Mouse (Mus musculus) embryonic fibroblast, embryonic 13.5 days (primary cell): ENCODE results near the gene Pdcd1lg2. TPM values are rescaled to one million over a fixed set of nuclear protein-coding genes. Genes with fewer than 3 reads are reported as not detected.

ENCODE experiments used
- H3K27ac ChIP-seq: 2 replicates; pipeline ENCODE4 v1.5.1; 2012; ENCODE audit warnings: low read length, control low read depth, inconsistent platforms; ENCODE audit not compliant: insufficient read depth
- H3K4me1 ChIP-seq: 2 replicates; pipeline ENCODE4 v1.6.1; 2011; ENCODE audit warnings: low read length; ENCODE audit not compliant: control insufficient read depth, insufficient read depth
- H3K4me3 ChIP-seq: 2 replicates; pipeline ENCODE4 v1.5.1; 2011; ENCODE audit warnings: mild to moderate bottlenecking, control low read depth, low read length; ENCODE audit not compliant: insufficient read depth
- CTCF ChIP-seq: IDR thresholded peaks from 2 replicates; pipeline ENCODE4 v1.5.1; 2011; ENCODE audit warnings: mild to moderate bottlenecking, control low read depth, low read length, moderate library complexity, borderline replicate concordance; ENCODE audit not compliant: insufficient read depth
- POLR2A ChIP-seq: IDR thresholded peaks from 2 replicates; pipeline ENCODE4 v1.6.1; 2011; ENCODE audit warnings: low read depth, mild to moderate bottlenecking, control low read depth, low read length, moderate library complexity
- polyA plus RNA-seq: library from polyadenylated mRNA; stranded (reverse); fragments of >200 nt; gene quantifications from 2 replicates; pipeline ENCODE4 v1.2.4, GENCODE M21; 2011; ENCODE audit warnings: low read depth; ENCODE audit not compliant: missing spikeins, insufficient read length

Gene Pdcd1lg2
- polyA plus RNA-seq, 1 experiment: not detected

- TF ChIP-seq CTCF (no peak), POLR2A (no peak)
- no peaks in the 10 kb centered on the region for H3K4me1 ChIP-seq
- no peak overlapping the region for H3K4me3 ChIP-seq
Measured at GRCm38 (mm10) chr19:29430953-29431352, 20.2 kb downstream of the Pdcd1lg2 start.

GRCm38 (mm10) chr19:29436793-29437479 lies 26.2 kb downstream of the Pdcd1lg2 start:
- no peaks in the 10 kb centered on the region for H3K4me1 ChIP-seq

More at GRCm38 (mm10) chr19:29430953-29431352, 20.2 kb downstream of the Pdcd1lg2 start:
- H3K27ac ChIP-seq: no peak overlapping the region

GRCm38 (mm10) chr19:29437849-29438248 lies 27.1 kb downstream of the Pdcd1lg2 start:
- Histone ChIP-seq H3K4me3 (no peak overlapping the region), H3K4me1 (no peaks in the 10 kb centered on the region), H3K27ac (no peak overlapping the region)
- TF ChIP-seq CTCF: no peak
- no peak for TF ChIP-seq POLR2A

More at GRCm38 (mm10) chr19:29436793-29437479, 26.2 kb downstream of the Pdcd1lg2 start:
- Histone ChIP-seq H3K27ac (no peak overlapping the region), H3K4me3 (no peak overlapping the region)
- TF ChIP-seq CTCF (no peak), POLR2A (no peak)

- Histone ChIP-seq H3K27ac (no peak overlapping the region), H3K4me3 (no peak overlapping the region), H3K4me1 (no peaks in the 10 kb centered on the region)
- TF ChIP-seq POLR2A (no peak), CTCF (no peak)
Measured at GRCm38 (mm10) chr19:29439242-29439641, 28.5 kb downstream of the Pdcd1lg2 start.

- H3K27ac ChIP-seq: no peak overlapping the region
- TF ChIP-seq CTCF (no peak), POLR2A (no peak)
- H3K4me3 ChIP-seq: no peak overlapping the region
- H3K4me1 ChIP-seq: no peaks in the 10 kb centered on the region
Measured at GRCm38 (mm10) chr19:29442492-29442891, 31.8 kb downstream of the Pdcd1lg2 start.

- H3K27ac ChIP-seq: no peak overlapping the region
- H3K4me1 ChIP-seq: no peaks in the 10 kb centered on the region
- TF ChIP-seq POLR2A (no peak), CTCF (no peak)
- H3K4me3 ChIP-seq: no peak overlapping the region
Measured at GRCm38 (mm10) chr19:29444364-29444763, 33.6 kb downstream of the Pdcd1lg2 start.

GRCm38 (mm10) chr19:29448373-29448772 lies 37.7 kb downstream of the Pdcd1lg2 start:
- Histone ChIP-seq H3K4me3 (no peak overlapping the region), H3K4me1 (no peaks in the 10 kb centered on the region), H3K27ac (no peak overlapping the region)
- TF ChIP-seq CTCF: no peak
- no peak for TF ChIP-seq POLR2A

- Histone ChIP-seq H3K4me1 (no peaks in the 10 kb centered on the region), H3K27ac (no peak overlapping the region), H3K4me3 (no peak overlapping the region)
- no peak for TF ChIP-seq CTCF
- no peak for TF ChIP-seq POLR2A
Measured at GRCm38 (mm10) chr19:29450376-29450775, 39.7 kb downstream of the Pdcd1lg2 start.

GRCm38 (mm10) chr19:29454141-29454601 lies 43.5 kb downstream of the Pdcd1lg2 start:
- Histone ChIP-seq H3K4me1 (no peaks in the 10 kb centered on the region), H3K27ac (no peak overlapping the region), H3K4me3 (no peak overlapping the region)
- TF ChIP-seq POLR2A (no peak), CTCF (no peak)

- Histone ChIP-seq H3K4me1 (no peaks in the 10 kb centered on the region), H3K27ac (no peak overlapping the region), H3K4me3 (no peak overlapping the region)
- no peak for TF ChIP-seq CTCF
- no peak for TF ChIP-seq POLR2A
Measured at GRCm38 (mm10) chr19:29455156-29455555, 44.4 kb downstream of the Pdcd1lg2 start.
